Mouse (Mus musculus): ENCODE results near the gene Tmem9.

DNA sequence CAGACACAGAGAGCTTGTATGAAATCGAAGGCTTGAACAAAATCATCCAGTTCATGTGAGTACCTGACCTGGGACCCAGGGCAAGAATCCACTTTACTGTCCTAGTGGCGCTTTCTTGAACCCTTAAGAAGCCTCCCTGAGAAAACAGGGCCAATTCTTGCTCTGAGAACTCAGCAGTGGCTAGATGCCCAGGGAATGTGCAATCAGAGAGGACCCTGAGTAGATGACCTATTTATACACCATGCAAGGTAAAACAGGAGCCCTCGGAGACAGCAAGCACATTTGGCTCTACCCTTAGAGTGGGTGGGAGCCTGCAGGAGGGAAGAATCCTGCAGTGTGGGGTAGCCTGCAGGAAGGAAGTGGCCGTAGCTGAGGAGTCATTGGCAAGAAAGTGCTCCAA lies 69.7 kb downstream of the Tmem9 start:
- no peak for TF ChIP-seq CTCF (IDR thresholded peaks at IDR 0.05; ENCODE audit: borderline replicate concordance, insufficient read depth, low read length)
- no peak for TF ChIP-seq POLR2A (IDR thresholded peaks at IDR 0.05; ENCODE audit: low read depth, low read length)

Measured in embryonic fibroblast, embryonic 13.5 days (primary cell).